Mouse (Mus musculus): ENCODE results near the gene Inpp5b. TPM values are rescaled to one million over a fixed set of nuclear protein-coding genes. Genes with fewer than 3 reads are reported as not detected.
"Not testable (repeated sequence)": the region's sequence is repeated elsewhere in the genome, so short reads cannot be mapped to it uniquely, and the experiment has no call there.

Gene Inpp5b
- polyA plus RNA-seq, 1 experiment = 2.5 TPM

- peaks cover 47% of the 10 kb centered on the region for H3K27me3 ChIP-seq (ENCODE audit: control insufficient read depth)
- peaks cover 4% of the 10 kb centered on the region; the same call in 1 of the 2 replicates for H3K36me3 ChIP-seq (ENCODE audit: control insufficient read depth)
- H3K4me1 ChIP-seq (ENCODE audit: control insufficient read depth) = peaks cover 40% of the 10 kb centered on the region
- TF ChIP-seq TAL1 (IDR thresholded peaks at IDR 0.05; ENCODE audit: low read length) (no peak), GATA1 (IDR thresholded peaks at IDR 0.05; ENCODE audit: low read length) (no peak)
- no peaks in the 10 kb centered on the region for H3K9me3 ChIP-seq (ENCODE audit: control insufficient read depth, low read length)
- peak overlapping the region; percentile 69 for H3K4me3 ChIP-seq (replicated peaks)
These were observed 40.4 kb upstream of the Inpp5b start for GRCm38 (mm10) chr4:124701052-124701845.

GRCm38 (mm10) chr4:124701916-124702315 lies 39.7 kb upstream of the Inpp5b start:
- peaks cover 46% of the 10 kb centered on the region for H3K27me3 ChIP-seq (ENCODE audit: control insufficient read depth)
- no peaks in the 10 kb centered on the region for H3K9me3 ChIP-seq (ENCODE audit: control insufficient read depth, low read length)
- H3K4me1 ChIP-seq (ENCODE audit: control insufficient read depth) = peaks cover 38% of the 10 kb centered on the region
- H3K4me3 ChIP-seq (replicated peaks) = no peak overlapping the region
- no peak for TF ChIP-seq TAL1 (IDR thresholded peaks at IDR 0.05; ENCODE audit: low read length)
- peaks cover 4% of the 10 kb centered on the region; the same call in 1 of the 2 replicates for H3K36me3 ChIP-seq (ENCODE audit: control insufficient read depth)

GRCm38 (mm10) chr4:124703406-124703805 lies 38.2 kb upstream of the Inpp5b start:
- H3K4me1 ChIP-seq (ENCODE audit: control insufficient read depth) = peaks cover 43% of the 10 kb centered on the region
- peaks cover 46% of the 10 kb centered on the region for H3K27me3 ChIP-seq (ENCODE audit: control insufficient read depth)
- TF ChIP-seq TAL1 (IDR thresholded peaks at IDR 0.05; ENCODE audit: low read length) (no peak), GATA1 (IDR thresholded peaks at IDR 0.05; ENCODE audit: low read length) (no peak)
- H3K36me3 ChIP-seq (ENCODE audit: control insufficient read depth) = peaks cover 10% of the 10 kb centered on the region; the same call in 1 of the 2 replicates
- no peaks in the 10 kb centered on the region for H3K9me3 ChIP-seq (ENCODE audit: control insufficient read depth, low read length)
- H3K4me3 ChIP-seq (replicated peaks) = no peak overlapping the region

- peaks cover 10% of the 10 kb centered on the region; the same call in 1 of the 2 replicates for H3K36me3 ChIP-seq (ENCODE audit: control insufficient read depth)
- peaks cover 50% of the 10 kb centered on the region for H3K4me1 ChIP-seq (ENCODE audit: control insufficient read depth)
- TF ChIP-seq GATA1 (IDR thresholded peaks at IDR 0.05; ENCODE audit: low read length) (no peak), TAL1 (IDR thresholded peaks at IDR 0.05; ENCODE audit: low read length) (no peak)
- H3K9me3 ChIP-seq (ENCODE audit: control insufficient read depth, low read length) = no peaks in the 10 kb centered on the region
- peaks cover 42% of the 10 kb centered on the region for H3K27me3 ChIP-seq (ENCODE audit: control insufficient read depth)
- H3K4me3 ChIP-seq (replicated peaks) = no peak overlapping the region
These were observed 37.5 kb upstream of the Inpp5b start for GRCm38 (mm10) chr4:124703881-124704796.

DNA sequence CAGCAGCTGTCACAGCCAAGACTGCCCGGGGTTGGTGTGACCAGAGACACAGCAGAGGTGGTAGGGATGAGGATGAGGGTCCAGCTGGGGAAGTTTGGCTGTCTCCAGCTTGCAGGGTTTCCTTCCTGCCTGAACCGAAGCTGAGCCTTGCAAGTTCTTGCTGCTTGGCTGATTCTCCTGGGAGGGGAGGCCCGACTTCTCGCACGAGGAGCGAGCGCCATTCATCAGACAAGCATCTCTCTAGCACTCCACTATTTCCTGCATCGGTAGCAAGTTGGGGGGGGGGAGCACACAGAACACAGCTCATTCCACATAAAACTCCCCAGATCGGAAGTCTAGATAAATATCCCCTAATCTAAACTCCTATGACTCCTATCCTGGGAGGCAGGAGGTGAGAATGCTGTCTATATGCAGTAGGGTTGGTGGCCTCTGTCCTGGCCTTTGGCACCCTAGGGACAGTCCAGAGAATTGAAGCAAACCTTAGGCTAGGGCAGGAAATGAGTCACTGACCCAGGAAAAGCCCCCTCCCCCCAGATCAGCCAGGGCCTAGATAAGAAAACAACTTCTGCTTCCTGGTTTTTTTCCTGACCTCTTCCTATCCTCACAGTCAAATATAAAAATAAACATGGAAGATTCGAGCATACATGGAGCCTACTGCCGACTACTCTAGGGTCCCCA lies 36.7 kb upstream of the Inpp5b start:
- H3K36me3 ChIP-seq (ENCODE audit: control insufficient read depth) = peaks cover 10% of the 10 kb centered on the region; the same call in 1 of the 2 replicates
- H3K4me1 ChIP-seq (ENCODE audit: control insufficient read depth) = peaks cover 52% of the 10 kb centered on the region
- H3K4me3 ChIP-seq (replicated peaks) = no peak overlapping the region

GRCm38 (mm10) chr4:124705661-124706269 lies 35.9 kb upstream of the Inpp5b start:
- H3K4me3 ChIP-seq (replicated peaks) = no peak overlapping the region
- peaks cover 52% of the 10 kb centered on the region for H3K4me1 ChIP-seq (ENCODE audit: control insufficient read depth)

More for the DNA sequence above, 36.7 kb upstream of the Inpp5b start:
- Histone ChIP-seq H3K27me3 (ENCODE audit: control insufficient read depth) (peaks cover 38% of the 10 kb centered on the region), H3K9me3 (ENCODE audit: control insufficient read depth, low read length) (no peaks in the 10 kb centered on the region)
- TF ChIP-seq GATA1 (IDR thresholded peaks at IDR 0.05; ENCODE audit: low read length) (no peak), TAL1 (IDR thresholded peaks at IDR 0.05; ENCODE audit: low read length) (no peak)

DNA sequence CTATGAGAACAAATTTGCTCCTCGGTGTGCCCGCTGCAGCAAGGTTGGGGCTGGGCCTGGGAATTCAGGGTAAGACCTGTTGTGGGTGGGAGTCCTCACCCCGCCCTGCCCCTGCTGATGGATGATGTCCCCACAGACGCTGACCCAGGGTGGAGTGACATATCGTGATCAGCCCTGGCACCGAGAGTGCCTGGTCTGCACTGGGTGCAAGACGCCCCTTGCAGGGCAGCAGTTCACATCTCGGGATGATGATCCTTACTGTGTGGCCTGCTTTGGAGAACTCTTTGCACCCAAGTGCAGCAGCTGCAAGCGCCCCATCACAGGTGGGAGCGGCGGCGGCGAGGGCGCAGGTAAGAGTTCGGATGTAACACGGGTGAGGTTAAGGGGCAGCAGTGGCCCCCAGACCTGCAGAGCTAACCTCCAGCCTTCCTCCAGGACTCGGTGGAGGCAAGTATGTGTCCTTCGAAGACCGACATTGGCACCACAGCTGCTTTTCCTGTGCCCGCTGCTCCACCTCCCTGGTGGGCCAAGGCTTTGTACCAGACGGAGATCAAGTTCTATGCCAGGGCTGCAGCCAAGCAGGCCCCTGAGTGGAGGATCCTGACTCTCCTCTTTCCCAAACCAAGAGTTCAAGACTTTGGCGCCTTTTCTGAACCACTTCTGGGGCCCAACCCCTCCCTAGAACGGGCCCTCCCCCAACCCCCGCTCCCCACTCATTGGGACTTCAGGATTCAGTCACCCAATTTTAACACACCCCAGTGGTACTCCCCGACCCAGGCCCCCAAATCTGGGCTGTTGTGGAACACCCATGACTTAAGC lies 34.1 kb upstream of the Inpp5b start:
- Histone ChIP-seq H3K27me3 (ENCODE audit: control insufficient read depth) (peaks cover 18% of the 10 kb centered on the region), H3K4me1 (ENCODE audit: control insufficient read depth) (peaks cover 57% of the 10 kb centered on the region)
- H3K9me3 ChIP-seq (ENCODE audit: control insufficient read depth, low read length); H3K36me3 ChIP-seq (ENCODE audit: control insufficient read depth); H3K4me3 ChIP-seq (replicated peaks): not testable (repeated sequence)

More at GRCm38 (mm10) chr4:124705661-124706269, 35.9 kb upstream of the Inpp5b start:
- Histone ChIP-seq H3K36me3 (ENCODE audit: control insufficient read depth) (peaks cover 10% of the 10 kb centered on the region; the same call in 1 of the 2 replicates), H3K27me3 (ENCODE audit: control insufficient read depth) (peaks cover 30% of the 10 kb centered on the region), H3K9me3 (ENCODE audit: control insufficient read depth, low read length) (no peaks in the 10 kb centered on the region)
- TF ChIP-seq GATA1 (IDR thresholded peaks at IDR 0.05; ENCODE audit: low read length) = no peak
- TF ChIP-seq TAL1 (IDR thresholded peaks at IDR 0.05; ENCODE audit: low read length) = no peak

DNA sequence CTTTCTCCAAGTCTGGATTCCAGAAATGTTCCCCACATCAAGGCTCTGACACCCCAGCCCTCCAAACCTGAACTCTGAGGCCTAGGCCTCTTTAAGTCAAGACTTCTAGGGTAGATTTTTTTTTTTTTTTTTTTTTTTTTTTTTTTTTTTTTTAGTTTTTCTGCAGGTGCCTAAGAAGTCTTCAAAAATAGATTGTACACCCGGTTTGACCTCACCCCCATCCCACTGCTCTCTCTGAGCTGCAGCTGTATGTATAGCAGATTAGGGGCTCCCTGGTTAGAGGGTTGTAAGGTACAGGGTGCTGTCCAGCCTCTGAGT lies 33.5 kb upstream of the Inpp5b start:
- Histone ChIP-seq H3K4me1 (ENCODE audit: control insufficient read depth) (peaks cover 62% of the 10 kb centered on the region), H3K27me3 (ENCODE audit: control insufficient read depth) (peaks cover 18% of the 10 kb centered on the region)
- H3K4me3 ChIP-seq (replicated peaks); H3K36me3 ChIP-seq (ENCODE audit: control insufficient read depth); H3K9me3 ChIP-seq (ENCODE audit: control insufficient read depth, low read length): not testable (repeated sequence)
